Mouse (Mus musculus): Measurements from ENCODE around the gene Tspan5.

The Tspan5 gene

DNA sequence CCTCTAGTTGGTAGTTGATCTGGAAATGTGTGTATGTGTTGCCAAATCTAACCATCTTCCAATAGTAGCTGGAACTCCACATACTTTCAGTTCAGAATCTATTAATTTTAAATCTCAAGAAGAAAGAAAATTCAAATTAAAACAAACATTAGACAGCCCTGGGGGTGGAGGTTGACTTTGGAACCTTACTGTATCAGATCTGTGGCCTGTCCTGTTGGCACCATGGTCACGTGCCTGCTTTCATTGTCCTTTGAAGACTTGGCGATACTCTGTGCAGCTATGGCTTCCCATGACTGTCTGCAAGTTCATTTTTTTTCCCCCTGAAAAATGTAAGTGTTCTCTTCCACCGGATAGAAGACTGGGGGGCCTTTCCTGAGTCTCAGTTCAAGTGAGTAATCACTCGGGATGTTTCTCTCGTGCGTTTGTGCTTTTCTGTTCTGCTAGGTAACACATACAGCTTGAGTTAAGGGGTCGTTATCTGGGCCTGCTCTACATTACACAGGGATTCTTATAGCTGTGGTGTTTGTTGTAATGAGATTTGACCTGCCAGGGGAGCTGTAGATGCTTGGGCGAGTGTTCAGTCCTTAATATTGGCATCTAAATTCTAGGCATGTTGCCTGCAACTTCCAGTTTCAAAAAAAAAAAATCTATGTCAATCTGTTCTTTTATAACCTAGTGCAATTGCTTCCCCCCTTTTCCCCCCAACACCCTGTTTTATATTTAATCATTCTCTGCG lies 32.0 kb downstream of the Tspan5 start:
- DNase-seq = no peak

DNA sequence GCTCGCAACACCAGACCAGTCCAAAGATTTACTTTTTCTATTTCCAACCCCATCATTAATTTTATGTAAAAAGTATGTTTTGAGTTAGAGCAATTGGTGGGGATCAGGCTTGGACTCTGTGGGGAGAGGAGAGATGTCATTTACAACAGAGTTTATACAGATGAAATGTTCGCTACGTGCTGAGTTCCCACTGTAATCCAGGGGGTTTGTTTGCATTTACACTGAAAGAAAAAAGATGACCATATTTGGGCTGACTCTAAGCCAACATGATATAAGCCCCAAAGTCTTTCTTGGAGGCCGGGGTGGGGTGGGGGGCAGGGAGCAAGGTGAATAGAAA lies 32.6 kb downstream of the Tspan5 start:
- no peak for DNase-seq

DNA sequence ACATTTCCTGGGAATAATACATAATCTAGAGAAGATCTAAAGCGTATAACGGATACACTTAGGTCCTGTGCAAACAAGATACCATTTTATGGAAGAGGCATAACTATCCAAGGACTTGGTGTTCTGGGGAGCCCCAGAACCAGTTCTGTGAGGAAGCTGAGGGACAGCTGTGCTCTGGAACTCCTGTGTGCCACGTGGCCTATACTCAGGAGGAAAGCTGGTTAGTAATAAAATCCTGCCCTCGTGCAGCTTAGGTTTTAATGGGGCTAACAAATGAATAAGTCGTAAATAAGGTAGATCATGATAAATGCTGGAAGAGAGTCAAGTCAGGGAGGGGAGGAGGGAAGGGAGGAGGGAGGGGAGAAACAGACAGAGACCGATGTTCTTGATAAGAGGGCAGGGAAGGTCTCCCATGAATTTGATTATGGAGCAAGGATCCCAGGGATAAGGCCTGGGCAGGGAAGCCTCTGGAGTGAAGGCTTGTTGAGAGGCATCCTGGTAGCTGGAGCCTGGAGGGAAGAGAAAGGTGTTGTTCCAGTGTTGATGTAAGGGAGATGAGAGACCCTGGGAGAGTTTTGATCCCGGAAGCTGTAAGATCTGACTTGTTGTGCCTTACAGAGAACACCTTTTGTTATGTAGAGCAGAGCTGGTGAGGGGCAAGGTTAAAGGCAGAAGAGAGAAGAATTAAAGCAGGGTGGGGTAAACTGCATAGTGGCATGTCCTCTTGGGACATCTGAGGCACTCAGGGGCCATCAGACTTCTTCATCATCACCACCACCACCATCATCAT lies 34.1 kb downstream of the Tspan5 start:
- no peak for DNase-seq

DNA sequence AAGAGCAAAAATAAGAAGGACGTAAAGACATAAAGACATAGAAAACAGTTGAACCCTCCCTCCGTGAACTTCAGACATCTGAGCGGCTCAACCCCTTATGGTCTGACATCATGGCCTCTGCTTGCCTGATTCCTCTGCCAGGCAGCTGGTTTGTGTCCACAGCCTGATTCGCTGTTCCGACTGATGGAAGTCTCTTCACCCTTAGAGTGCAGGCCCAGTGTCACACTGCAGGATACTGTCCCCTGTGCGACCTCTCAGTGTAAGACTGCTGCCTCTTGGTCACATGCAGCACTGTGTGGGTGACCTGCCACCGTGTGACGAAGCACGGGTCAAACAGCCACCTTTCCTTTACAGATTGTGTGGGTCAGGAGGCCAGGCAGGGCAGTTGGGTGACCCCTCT lies 39.5 kb downstream of the Tspan5 start:
- no peak for DNase-seq

DNA sequence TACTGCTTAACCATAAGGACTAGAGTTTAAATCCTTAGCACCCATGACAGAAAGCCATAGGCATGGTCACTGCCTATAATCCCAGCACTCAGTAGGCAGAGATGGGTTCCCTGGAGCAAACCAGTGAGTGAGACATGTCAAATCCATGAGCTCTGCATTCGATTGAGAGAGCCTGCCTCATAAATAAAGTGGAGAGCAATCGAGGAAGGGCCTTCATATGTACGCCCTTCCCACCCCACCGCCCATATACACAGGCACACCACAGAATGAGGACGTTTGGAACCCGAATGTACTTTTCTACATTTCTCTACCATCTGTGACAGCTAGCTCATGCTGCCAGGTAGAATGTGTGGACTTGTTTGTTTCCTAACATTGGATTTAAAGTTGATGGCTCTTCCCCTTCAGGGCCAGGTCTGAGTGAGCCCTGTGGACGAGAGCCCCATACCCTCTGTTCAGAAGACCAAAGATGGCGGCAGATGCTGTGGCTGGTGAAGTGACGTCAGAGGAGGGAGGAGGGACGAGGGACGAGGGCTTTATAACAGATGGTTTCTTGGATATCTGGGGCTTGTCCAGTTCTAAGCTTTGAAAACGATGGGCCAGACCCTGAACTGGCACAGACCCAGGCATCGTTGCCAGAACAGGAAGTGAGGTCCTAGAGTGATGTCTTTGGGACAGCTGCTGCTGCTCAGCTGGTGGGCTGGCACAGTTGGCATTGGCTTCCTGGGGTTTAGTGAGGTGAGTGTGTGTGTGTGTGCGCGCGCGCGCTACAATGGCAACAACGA lies 42.1 kb downstream of the Tspan5 start:
- DNase-seq = peak; percentile 22

DNA sequence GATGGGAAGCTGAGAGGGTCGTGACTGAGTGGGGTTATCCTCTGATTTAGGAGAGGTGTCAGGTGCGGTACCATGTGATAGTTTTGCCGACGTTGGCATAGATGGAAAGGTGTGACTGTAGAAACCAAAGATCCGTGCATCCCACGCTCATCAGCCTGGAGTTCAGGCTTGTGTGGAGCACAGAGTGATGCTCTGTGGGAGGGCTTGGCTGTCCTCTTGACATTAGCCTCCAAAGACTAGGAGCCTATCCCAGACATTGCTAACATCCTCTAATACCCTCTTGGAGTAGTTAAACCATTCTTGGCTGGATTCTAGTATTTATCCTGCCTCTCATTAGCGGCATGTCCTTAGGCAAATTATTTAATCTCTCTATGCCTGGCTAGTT lies 42.6 kb downstream of the Tspan5 start:
- no peak for DNase-seq

DNA sequence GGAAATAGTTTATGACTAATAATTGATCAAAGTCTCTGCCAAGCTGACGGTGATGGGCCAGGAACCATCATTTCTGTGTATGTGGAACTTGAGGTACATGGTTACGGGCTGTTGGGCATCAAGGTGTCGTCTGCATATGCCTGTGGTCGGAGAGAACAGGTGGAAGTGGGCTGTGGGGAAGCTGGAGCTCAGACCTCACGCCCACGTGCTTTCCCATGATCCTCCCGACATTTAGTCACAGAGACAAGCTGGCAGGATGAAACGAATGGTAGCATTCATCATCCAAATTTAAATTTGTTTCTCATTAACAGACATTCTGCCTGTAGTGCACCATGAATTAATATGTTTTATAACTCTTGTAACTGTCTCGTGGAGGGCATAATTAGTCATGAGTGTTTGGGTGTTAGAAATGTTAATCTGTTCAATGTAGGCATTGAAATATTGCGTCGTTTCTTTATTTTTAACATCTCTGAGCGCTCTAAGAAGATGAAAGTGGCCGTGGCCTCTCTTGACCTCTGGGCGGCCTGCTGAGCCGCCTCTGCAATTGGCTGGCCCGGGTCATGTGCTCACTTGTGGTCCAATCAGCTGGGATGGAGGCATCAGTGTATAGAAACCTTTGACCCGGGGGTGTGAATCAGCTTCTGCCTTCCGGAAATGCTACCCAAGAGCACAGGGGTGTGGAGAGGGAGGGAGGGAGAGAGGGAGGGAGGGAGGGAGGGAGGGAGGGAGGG lies 45.9 kb downstream of the Tspan5 start:
- no peak for DNase-seq

DNA sequence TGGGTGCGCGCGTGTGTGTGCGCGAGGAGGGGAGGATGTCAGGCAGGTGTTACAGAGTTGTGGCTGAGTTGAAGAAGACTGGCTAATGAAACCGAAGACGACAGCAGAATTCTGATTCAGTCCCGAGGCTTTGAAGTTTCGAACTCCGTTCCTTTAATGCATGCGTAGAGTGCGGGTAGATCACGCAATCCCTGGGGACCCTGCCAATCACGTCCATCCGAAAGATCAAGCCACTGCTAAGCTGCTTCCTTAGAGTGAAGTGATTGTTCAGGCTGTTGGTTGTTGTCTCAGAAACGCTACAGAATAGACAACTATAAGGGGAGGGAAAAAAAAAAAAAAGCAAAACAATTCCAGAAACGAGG lies 46.5 kb downstream of the Tspan5 start:
- DNase-seq = no peak

DNA sequence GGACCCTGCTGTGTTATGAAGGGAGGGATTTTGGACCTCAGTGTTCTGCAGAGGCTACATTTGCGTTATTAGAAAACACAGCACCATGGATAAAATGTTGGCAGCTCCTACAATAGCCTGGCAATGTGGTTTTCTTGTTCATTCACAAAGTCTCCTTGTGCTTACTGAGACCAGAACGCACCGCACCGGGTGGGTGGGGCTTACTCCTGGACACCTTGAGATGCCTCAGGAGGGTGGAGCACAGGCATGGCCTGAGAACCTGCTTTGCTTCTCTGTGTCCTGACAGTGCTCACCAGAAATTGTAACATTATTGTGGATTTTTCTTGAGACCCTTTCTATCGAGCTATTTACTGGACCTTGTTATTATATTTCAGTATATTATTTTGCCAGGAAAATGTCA lies 47.3 kb downstream of the Tspan5 start:
- DNase-seq = no peak

DNA sequence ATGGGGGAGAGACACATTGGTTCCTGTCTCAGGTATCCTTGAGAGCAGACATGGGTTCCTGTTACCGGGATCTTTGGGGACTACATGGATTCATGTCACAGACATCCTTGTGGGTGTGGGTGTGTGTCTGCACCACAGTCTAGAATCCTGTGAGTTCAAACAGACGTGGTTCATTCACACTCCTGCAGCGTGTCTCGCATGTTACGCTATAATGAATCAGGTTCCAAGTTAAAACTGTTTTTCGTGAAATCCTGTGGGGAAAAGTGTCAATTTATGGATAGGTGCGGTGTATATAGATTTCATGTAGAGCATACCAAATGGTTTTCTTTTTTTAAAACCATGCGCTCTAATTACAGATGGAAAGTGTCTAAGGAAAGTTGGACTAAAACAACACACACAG lies 52.5 kb downstream of the Tspan5 start:
- no peak for DNase-seq

DNA sequence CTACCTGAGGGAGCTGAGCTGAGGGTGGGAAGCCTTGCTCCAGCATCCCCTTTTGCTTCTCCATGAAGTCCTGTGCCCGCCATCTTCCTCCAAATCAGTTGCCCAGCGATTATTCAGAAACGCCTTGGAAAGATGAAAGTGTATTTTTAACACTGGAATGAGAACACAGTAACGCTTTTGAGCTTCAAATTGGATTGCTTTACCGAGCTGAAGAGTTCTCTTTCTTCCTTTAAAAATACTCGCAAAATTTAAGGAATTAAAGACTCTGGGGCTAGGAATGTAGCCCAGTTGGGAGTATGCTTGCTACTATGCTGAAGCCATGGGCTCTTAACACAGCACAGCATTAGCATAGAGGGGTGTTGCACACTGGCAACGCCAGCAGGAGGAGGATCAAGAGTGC lies 54.0 kb downstream of the Tspan5 start:
- DNase-seq = no peak

DNA sequence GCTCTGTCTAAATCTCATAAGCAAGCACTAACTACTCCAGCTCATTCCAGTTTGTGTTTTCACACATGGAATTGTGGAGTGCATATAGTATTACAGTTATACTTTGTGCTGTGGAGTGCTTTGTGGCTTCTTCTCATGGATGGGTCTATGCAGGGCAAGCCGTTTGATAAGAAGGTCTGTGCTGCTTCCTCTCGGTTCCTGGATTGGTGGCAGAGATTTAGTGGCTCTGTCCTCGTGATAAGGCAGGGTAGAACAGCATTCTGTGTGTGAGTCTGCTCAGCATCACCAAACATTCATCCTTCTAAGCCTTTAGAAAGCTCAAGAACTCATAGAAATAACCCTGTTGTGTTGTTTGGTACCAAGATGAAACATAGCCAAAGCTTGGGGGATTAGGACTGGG lies 54.6 kb downstream of the Tspan5 start:
- no peak for DNase-seq

DNA sequence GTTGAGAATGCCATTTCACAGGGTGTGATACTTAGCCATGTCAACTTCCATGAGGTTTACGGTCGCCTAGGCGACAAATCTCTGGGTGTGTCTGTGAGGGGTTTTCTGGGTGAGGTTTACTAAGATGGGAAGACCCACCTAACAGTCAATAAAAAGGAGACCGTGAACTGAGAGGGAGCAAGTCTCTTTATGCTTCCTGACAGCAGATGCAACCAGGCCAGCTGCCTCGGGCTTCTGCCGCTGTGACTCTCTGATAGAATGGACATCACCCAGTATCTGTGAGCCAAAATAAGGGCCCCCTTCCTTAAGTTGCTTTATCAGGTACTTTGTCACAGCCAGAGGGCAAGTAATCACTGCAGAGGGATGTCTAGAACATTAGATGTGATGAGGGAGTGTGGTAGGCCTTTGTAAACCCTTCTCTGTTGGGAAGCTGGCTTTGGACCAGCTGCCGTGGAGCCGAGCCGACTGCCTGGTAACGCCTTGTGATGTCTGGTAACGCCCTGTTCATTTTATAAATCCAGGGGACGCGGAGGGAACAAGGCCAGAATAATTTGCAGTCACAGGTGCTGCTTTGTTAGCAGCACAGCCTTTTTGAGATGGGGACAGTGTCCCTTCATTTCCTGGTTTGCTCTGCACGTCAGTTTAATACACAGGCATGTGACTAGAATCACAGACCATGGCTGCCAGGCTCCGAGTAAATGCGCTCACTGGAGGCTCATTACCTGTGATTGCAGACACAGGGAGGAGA lies 58.8 kb downstream of the Tspan5 start:
- peak; percentile 35 for DNase-seq

DNA sequence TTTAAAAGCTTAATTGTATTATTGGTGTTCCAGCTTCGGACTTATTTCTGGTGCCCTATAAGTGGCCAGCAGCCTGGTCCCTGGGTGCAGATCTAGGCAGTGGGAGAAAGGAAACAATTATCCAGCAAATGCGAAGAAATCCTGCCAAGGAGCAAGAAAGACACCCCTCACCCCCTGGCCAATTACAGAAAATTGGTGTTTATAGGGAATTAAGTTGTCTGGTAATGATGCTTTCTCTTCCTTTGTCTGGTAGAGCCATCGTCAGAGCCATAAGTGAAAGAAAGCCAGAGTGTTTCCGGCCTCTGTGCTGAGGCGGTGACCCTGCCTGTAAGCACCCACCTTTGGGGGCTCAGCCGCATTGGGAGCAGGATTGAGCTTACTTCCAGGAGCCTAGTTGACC lies 59.7 kb downstream of the Tspan5 start:
- DNase-seq = no peak

DNA sequence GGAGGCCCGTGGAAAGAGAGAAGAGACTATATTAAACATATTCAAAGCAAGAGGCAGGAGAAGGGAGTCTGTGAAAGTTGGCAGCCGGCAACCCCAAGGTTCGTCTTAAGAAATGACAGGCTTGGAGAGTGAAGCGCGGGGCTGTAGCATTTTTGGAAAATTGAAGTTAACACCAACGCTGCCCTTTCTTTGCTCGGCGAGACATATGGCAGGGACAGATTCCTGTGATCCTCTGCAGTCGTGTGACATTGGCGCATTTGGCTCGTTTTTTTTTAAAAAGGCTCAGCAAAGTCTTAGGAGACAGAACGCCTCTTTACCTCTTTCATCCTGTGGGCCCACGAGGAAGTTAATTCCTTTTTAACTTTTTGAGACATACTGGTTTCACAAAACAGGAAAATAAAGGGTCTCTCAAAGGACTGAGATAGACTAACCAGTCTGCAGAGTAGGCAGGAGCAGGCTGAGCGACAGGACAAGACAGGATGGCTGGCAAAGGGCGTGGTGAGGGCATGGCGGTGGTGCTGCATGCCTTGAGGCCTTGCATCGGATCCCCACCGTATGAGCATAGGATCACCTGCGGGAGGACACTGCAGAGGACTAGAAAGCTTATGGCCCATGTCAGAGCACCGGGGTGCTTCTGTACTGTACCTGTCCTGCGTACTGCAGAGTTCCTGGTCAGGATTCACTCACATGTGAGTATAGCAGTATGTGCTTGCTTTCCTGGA lies 60.9 kb downstream of the Tspan5 start:
- DNase-seq = no peak

DNA sequence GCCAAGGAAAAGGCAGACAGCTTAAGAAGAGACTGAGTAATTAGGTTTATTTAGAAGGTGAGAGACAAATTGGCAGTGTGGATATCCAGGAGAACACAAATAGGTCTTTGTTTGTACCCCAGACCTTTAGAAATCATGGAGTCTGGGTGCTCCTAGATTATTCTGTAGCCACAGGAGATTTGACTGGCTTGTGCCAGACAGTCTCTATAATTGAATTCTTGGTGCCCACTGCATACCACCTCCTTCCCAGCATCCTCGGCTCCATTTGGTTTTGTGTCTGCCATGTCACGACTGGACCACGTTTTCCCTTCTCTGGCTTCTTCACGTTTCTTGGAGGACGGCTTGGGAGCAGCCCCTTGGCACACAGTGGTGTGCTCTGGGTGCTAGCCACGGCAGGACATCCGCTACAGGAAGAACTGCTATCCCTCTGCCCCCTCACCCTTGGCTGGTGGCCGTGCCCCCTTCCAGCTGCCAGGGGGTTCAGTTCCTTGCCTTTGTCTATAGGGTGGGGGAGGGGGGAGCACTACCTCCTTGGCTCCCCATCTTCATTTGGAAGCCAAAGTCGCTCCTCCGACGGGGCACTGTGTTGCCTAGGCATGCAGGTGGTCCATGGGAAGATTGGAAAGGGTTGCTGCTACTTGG lies 61.6 kb downstream of the Tspan5 start:
- DNase-seq = no peak

DNA sequence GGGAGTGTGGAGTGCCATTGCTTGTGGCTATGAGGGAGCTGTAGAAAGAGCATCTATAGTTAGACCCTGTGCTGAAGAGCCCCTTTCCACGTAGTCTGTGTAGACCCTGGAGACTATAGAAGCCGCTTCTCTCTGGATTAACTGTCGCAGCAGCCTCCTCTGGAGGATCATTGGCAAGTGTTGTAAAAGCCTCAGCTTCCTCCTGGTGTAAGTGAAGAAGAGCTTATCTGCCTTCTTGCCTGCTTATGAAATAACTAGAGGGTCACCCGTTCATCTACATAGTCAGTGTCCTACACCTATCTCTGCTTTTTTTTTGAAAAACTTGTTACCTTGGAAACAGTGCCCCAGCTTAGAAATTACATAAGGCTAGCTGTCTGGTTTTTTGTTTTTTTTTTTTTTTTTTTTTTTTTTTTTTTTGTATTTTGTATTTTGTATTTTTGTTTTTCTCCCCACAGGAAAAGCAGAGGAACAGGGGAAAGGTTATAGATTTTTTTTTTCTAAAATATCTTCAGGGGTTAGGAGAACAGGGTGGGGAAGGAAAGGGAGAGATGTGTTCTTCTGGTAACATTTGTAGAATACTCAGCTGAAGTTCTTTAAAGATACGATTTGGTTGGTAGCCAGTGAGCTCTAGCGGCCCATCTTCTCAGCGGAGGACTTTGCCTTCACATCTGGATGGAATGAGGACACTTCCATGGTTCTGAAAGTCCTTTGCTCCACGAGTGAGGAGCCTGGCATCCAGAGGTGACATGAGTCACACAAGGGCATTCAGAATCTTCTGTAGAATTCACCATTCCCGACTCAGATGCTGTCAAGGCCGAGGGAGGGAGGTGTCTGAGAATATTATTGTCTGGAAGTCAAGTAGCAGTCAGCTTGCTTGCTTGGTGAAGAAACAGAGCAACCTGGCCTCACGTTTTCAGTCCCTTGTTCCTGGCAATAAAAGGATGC lies 62.4 kb downstream of the Tspan5 start:
- no peak for DNase-seq

DNA sequence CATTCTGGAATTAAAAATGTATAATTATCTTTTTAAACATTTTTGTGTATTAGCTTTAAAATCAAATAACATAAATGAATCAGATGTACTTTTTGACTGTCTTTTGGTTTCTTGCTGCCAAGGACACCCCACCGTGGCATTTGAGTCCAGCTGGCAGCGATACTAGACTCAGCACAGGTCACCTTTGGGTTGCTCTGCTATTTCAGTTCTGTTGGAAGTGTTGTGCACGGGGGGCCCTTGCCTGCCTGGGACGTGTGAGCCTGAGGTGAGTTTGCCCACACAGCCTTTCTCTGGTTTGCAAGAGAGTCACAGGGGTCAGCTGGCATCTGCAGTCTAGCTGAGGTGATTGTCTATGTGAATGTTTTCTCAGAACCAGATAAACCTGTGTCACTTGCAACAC lies 65.8 kb downstream of the Tspan5 start:
- DNase-seq = no peak

DNA sequence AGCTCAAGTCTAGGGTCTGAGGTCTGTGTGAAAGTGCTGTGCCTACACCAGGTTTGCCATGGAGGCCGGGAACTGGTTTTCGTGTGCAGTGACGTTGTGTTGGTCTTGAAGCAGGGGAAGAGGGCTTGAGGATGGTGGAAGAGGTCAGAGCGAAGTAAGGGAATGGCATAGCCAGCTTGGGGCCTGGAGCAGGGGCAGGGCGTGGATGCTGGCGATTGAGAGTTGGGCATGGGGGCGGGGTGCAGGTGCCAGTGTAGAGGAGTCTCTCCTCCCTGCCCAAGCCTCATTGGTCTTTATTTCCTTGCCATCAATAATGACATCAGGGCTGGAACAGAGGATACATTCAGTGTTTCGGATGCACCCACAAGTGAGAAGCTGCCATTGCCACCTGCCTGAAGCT lies 67.5 kb downstream of the Tspan5 start:
- no peak for DNase-seq

DNA sequence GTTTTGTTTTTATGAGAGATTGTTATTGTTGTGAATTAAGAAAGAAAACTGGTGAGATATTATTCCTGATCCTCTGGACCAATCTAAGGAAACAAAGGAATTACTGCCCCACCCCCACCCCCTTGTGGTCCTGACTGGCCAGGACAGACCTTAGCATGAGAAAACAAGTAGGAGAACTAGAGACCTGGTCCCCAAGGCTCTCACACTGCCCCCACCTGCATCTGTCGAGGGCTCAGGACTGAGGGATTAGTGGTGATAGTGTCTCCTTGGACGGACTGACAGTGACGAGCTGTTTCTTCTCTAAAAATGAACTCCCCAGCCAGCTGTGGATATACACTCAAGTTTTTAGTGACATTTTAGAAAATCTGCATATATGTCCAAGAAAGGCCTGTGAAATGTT lies 70.6 kb downstream of the Tspan5 start:
- no peak for DNase-seq
